Mouse (Mus musculus): ENCODE measurements around the gene Sergef.
A peak's percentile ranks its signal among the peaks of the same experiment; 100 is the strongest.

Gene Sergef

GRCm38 (mm10) chr7:46536456-46537097 lies 103.0 kb downstream of the Sergef start:
- no peak for DNase-seq

- peak; percentile 71 for DNase-seq
These were observed 104.2 kb downstream of the Sergef start for GRCm38 (mm10) chr7:46535429-46535799.

GRCm38 (mm10) chr7:46534767-46535428 lies 104.7 kb downstream of the Sergef start:
- no peak for DNase-seq

- DNase-seq = no peak
These were observed 106.1 kb downstream of the Sergef start for GRCm38 (mm10) chr7:46533518-46533917.

- no peak for DNase-seq
These were observed 108.3 kb downstream of the Sergef start for GRCm38 (mm10) chr7:46531345-46531744.

DNA sequence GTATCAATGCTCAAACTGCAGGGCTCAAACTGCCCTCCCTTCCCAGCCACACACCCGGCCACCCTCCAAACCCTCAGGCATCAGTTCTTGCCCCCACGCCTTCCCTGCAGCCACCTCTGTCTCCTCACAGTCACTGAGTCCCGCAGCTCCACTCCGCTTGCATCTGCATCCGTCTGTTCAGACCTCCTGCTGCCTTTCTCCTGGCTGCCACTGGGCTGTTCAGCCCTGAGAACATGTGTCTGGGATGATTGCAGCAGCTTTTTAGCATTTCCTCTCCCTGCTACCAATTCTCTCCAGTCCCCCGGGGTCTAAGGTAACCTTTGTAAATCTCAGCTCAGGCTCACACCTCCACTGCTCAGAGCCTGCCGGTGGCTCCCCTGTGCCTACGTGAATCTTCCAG lies 109.7 kb downstream of the Sergef start:
- DNase-seq = no peak

DNA sequence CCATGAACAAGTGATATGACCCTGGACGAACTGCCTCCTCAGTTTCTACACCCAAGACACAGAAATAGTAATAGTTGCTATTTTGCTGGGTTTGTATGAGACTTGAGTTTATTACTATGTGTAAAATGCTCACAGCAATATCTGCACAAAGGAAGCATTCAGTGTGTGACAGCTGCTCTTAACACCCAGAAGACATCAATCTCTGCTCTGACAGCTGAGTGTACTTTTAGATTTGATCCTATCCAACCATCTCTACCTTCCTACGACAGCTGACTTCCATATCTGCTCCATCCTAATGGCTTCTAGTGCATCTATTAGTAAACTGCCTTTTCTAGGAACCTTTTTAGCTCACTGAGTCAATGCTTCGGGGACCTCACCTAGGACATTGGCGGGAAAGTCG lies 110.3 kb downstream of the Sergef start:
- no peak for DNase-seq

- no peak for DNase-seq
These were observed 112.9 kb downstream of the Sergef start for GRCm38 (mm10) chr7:46526665-46527154.

GRCm38 (mm10) chr7:46523215-46523614 lies 116.4 kb downstream of the Sergef start:
- DNase-seq = no peak

DNA sequence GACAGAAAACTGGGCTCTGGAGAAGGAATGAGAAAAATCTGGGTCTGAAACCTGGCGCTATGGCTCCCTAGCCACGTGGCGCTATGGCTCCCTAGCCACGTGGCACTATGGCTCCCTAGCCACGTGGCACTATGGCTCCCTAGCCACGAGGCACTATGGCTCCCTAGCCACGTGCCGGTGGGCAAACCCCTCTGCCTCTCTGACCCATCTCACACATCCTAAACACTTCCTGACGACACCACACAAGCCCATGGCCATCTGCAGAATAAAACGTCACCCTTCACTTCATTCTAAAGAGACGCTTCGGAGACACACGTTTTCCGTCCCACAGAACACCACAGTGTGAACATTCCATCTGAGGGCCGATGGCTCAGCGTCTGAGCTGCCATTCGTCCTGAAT lies 117.8 kb downstream of the Sergef start:
- DNase-seq = no peak

DNA sequence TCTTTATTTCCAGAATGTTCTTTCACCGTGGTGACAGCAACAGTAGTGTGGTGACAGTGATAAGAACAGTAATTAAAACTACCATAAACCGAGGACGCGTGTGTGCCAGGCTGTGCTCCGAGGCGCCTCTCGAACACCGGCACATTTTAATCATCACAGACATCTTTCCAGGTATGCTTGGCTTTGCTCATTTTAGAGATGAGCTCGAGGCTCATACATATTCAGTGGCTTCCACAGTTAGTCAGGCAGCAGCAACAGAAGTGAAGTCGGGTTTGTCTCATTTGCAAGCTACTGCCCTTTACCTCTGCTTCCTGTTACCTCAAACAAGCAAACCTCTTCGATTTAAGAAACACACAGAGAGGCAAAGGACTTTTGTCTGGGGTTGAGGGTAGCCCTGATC lies 120.5 kb downstream of the Sergef start:
- DNase-seq = no peak

GRCm38 (mm10) chr7:46517158-46517557 lies 122.4 kb downstream of the Sergef start:
- DNase-seq = no peak

GRCm38 (mm10) chr7:46515960-46516359 lies 123.6 kb downstream of the Sergef start:
- no peak for DNase-seq

DNA sequence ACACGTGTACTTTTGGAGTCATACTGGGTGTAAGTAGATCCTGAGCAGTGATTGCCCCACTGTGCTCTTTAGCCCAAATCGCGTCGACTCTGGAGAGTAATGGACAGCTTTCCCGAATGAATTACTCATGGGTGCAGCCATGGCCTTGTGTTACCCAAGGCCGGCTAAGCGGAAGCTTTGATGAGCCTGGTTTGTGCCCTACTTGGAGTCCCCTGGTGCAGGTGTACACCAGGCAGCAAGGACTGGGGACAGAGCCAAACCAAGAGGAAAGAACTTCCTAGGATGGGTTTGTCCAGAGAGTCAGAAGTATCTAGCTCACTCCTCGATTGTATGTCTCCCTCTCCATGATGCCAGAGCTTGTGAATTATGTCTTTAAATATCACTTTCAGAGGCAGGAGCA lies 124.6 kb downstream of the Sergef start:
- no peak for DNase-seq

- DNase-seq = no peak
These were observed 126.0 kb downstream of the Sergef start for GRCm38 (mm10) chr7:46513562-46513961.

- DNase-seq = no peak
These were observed 126.8 kb downstream of the Sergef start for GRCm38 (mm10) chr7:46512792-46513191.

- DNase-seq = no peak
These were observed 128.8 kb downstream of the Sergef start for GRCm38 (mm10) chr7:46510806-46511205.

GRCm38 (mm10) chr7:46509391-46510310 lies 130.0 kb downstream of the Sergef start:
- peak; percentile 40 for DNase-seq

- no peak for DNase-seq
These were observed 130.9 kb downstream of the Sergef start for GRCm38 (mm10) chr7:46508590-46509318.

DNA sequence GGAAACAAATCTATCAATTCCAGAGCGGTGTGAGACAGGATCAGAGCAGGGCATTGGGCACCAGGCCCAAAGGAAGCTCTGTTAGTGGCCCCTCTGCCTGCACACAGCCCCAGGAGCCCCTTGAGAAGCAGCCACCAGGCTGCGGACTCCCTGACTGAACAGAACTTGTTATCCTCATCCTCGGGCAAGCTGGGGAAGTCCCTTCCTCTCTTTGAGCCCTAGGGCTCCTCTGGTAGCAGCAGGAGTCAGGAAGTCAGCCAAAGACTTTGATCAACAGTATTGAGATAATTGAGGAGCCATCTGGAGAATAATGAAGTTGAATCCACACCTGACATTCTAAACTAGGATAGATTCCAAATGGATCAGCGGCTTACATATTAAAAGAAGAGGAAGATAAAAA lies 135.4 kb downstream of the Sergef start:
- no peak for DNase-seq

- DNase-seq = no peak
These were observed 137.0 kb downstream of the Sergef start for GRCm38 (mm10) chr7:46502650-46503049.

DNA sequence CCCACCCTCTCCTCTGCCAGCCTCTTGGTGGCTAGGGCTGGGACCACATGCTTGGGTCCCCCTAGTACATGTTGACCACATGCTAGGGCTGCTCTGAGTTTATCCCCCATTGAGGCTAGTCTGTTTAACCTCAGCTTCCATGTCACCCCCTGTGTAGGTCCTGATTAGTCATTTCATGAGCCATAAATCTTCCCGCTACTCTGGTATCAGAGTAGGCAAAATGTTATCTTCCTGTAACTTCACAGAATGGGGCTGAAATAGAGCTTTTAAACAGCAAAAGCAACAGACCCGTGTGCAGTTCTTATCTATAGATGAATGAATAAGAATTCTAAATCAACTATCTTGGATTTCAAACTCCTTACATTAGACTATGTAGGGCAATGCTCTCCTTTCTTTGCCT lies 138.1 kb downstream of the Sergef start:
- no peak for DNase-seq

- no peak for DNase-seq
These were observed 140.0 kb downstream of the Sergef start for GRCm38 (mm10) chr7:46499561-46499960.
